Mouse (Mus musculus): Measurements from ENCODE around the gene Smad3.

Smad3 gene

GRCm38 (mm10) chr9:63699145-63699544 lies 58.6 kb downstream of the Smad3 start:
- DNase-seq (ENCODE audit: low spot score), result no peak

- no peak for DNase-seq (ENCODE audit: low spot score)
Observed at GRCm38 (mm10) chr9:63698320-63699045, 59.3 kb downstream of the Smad3 start.

- DNase-seq (ENCODE audit: low spot score), result no peak
Observed at GRCm38 (mm10) chr9:63697606-63698005, 60.2 kb downstream of the Smad3 start.

- DNase-seq (ENCODE audit: low spot score), result no peak
Observed at GRCm38 (mm10) chr9:63696463-63697105, 61.2 kb downstream of the Smad3 start.

- no peak for DNase-seq (ENCODE audit: low spot score)
Observed at GRCm38 (mm10) chr9:63691960-63692359, 65.8 kb downstream of the Smad3 start.

GRCm38 (mm10) chr9:63690511-63690910 lies 67.3 kb downstream of the Smad3 start:
- DNase-seq (ENCODE audit: low spot score), result no peak

GRCm38 (mm10) chr9:63687413-63688015 lies 70.3 kb downstream of the Smad3 start:
- no peak for DNase-seq (ENCODE audit: low spot score)

- no peak for DNase-seq (ENCODE audit: low spot score)
Observed at GRCm38 (mm10) chr9:63685352-63685751, 72.4 kb downstream of the Smad3 start.

- DNase-seq (ENCODE audit: low spot score), result no peak
Observed at GRCm38 (mm10) chr9:63684277-63684676, 73.5 kb downstream of the Smad3 start.

GRCm38 (mm10) chr9:63682943-63683342 lies 74.9 kb downstream of the Smad3 start:
- DNase-seq (ENCODE audit: low spot score), result no peak

- no peak for DNase-seq (ENCODE audit: low spot score)
Observed at GRCm38 (mm10) chr9:63682301-63682700, 75.5 kb downstream of the Smad3 start.

GRCm38 (mm10) chr9:63678076-63678475 lies 79.7 kb downstream of the Smad3 start:
- no peak for DNase-seq (ENCODE audit: low spot score)

- no peak for DNase-seq (ENCODE audit: low spot score)
Observed at GRCm38 (mm10) chr9:63677621-63678020, 80.2 kb downstream of the Smad3 start.

- no peak for DNase-seq (ENCODE audit: low spot score)
Observed at GRCm38 (mm10) chr9:63674613-63675012, 83.2 kb downstream of the Smad3 start.

- no peak for DNase-seq (ENCODE audit: low spot score)
Observed at GRCm38 (mm10) chr9:63673494-63673805, 84.3 kb downstream of the Smad3 start.

GRCm38 (mm10) chr9:63672797-63673493 lies 84.8 kb downstream of the Smad3 start:
- DNase-seq (ENCODE audit: low spot score), result no peak

GRCm38 (mm10) chr9:63669816-63670215 lies 88.0 kb downstream of the Smad3 start:
- DNase-seq (ENCODE audit: low spot score), result no peak

GRCm38 (mm10) chr9:63668621-63669020 lies 89.2 kb downstream of the Smad3 start:
- no peak for DNase-seq (ENCODE audit: low spot score)

- DNase-seq (ENCODE audit: low spot score), result no peak
Observed at GRCm38 (mm10) chr9:63667373-63667724, 90.4 kb downstream of the Smad3 start.

GRCm38 (mm10) chr9:63666612-63667372 lies 91.0 kb downstream of the Smad3 start:
- DNase-seq (ENCODE audit: low spot score), result no peak

GRCm38 (mm10) chr9:63664792-63665646 lies 92.8 kb downstream of the Smad3 start:
- DNase-seq (ENCODE audit: low spot score), result no peak

Measured in layer of hippocampus, adult 9-10 months (tissue).